In genomic region chr1:138191689-138192508, GRCm38 (mm10) we compare ENCODE assay signal across 8 mouse cellular contexts. TPM values are rescaled to one million over a fixed set of nuclear protein-coding genes. Genes with fewer than 3 reads are reported as not detected.
DNase-seq lines count a peak whose midpoint lies in the region; ATAC-seq and TF ChIP-seq lines count a peak whose summit lies in the region.

No protein-coding gene starts in this region.

- 77% methylated on average over 8 of the region's 8 CpGs for WGBS in midbrain, embryonic 11.5 days
- WGBS in midbrain, embryonic 14.5 days: 81% methylated on average over 8 of the region's 8 CpGs
- 73% methylated on average over 8 of the region's 8 CpGs for WGBS in cerebellum, adult 2 months

- no peak overlapping the region for H3K27ac ChIP-seq in midbrain, embryonic 11.5 days (ENCODE audit: low read depth, low read length)
- no peak overlapping the region for H3K27ac ChIP-seq in midbrain, embryonic 14.5 days (replicated peaks; ENCODE audit: low read depth, low read length)
- H3K27ac ChIP-seq in cerebellum, adult 2 months (ENCODE audit: insufficient read depth, low read length): no peak overlapping the region

- no peaks in the 10 kb centered on the region for H3K27me3 ChIP-seq in midbrain, embryonic 11.5 days (ENCODE audit: control insufficient read depth, insufficient read depth, low read length)
- H3K27me3 ChIP-seq in midbrain, embryonic 14.5 days (ENCODE audit: control insufficient read depth, insufficient read depth, low read length): no peaks in the 10 kb centered on the region
- H3K27me3 ChIP-seq in cerebellum, adult 2 months (ENCODE audit: control insufficient read depth, insufficient read depth, low read length): no peaks in the 10 kb centered on the region

- H3K4me1 ChIP-seq in midbrain, embryonic 11.5 days (ENCODE audit: control insufficient read depth, insufficient read depth, low read length): no peaks in the 10 kb centered on the region
- H3K4me1 ChIP-seq in midbrain, embryonic 14.5 days (ENCODE audit: control insufficient read depth, insufficient read depth, low read length): no peaks in the 10 kb centered on the region
- no peaks in the 10 kb centered on the region for H3K4me1 ChIP-seq in cerebellum, adult 2 months (ENCODE audit: control insufficient read depth, insufficient read depth, low read length)

- no peaks in the 10 kb centered on the region for H3K36me3 ChIP-seq in midbrain, embryonic 11.5 days (ENCODE audit: control insufficient read depth, insufficient read depth, low read length)
- H3K36me3 ChIP-seq in midbrain, embryonic 14.5 days (ENCODE audit: control insufficient read depth, insufficient read depth, low read length): no peaks in the 10 kb centered on the region

- ATAC-seq in midbrain, embryonic 11.5 days (ENCODE audit: low FRiP score): no peak
- ATAC-seq in midbrain, embryonic 14.5 days (ENCODE audit: low FRiP score, low TSS enrichment): no peak
- peak; percentile 82 for ATAC-seq in neutrophil, adult 5-6 weeks (ENCODE audit: extremely low read depth, insufficient number of reproducible peaks, low FRiP score, poor library complexity, severe bottlenecking)

- no peak overlapping the region for H3K9ac ChIP-seq in midbrain, embryonic 11.5 days (ENCODE audit: low read length)
- H3K9ac ChIP-seq in midbrain, embryonic 14.5 days (replicated peaks; ENCODE audit: low read length): no peak overlapping the region

- no peak for TF ChIP-seq POLR2A in cerebellum, adult 2 months (IDR thresholded peaks at IDR 0.05; ENCODE audit: borderline replicate concordance, insufficient read depth, low read length)

- H3K9me3 ChIP-seq in midbrain, embryonic 11.5 days (ENCODE audit: control insufficient read depth, low read length): no peaks in the 10 kb centered on the region
- no peaks in the 10 kb centered on the region for H3K9me3 ChIP-seq in midbrain, embryonic 14.5 days (ENCODE audit: control insufficient read depth, low read length)

- DNase-seq in midbrain, embryonic 11.5 days (ENCODE audit: low spot score, missing footprints): peak; percentile 67
- DNase-seq in midbrain, embryonic 14.5 days: no peak
- DNase-seq in heart, adult 8-10 months (ENCODE audit: low spot score): peak; percentile 13
- peak; percentile 6 for DNase-seq in liver
- no peak for DNase-seq in cerebellum, adult 8-10 months
- DNase-seq in Muller cell, postnatal 12 days (ENCODE audit: inconsistent ontology term): no peak
- DNase-seq in cerebellum, adult 2 months: no peak

- no peak for TF ChIP-seq CTCF in cerebellum, adult 2 months (IDR thresholded peaks at IDR 0.05; ENCODE audit: borderline replicate concordance, insufficient read depth, low read depth, low read length)

- no peak overlapping the region for H3K4me2 ChIP-seq in midbrain, embryonic 11.5 days
- no peak overlapping the region for H3K4me2 ChIP-seq in midbrain, embryonic 14.5 days (ENCODE audit: low read length)

- no peak overlapping the region for H3K4me3 ChIP-seq in midbrain, embryonic 11.5 days (ENCODE audit: low read depth, low read length)
- no peak overlapping the region for H3K4me3 ChIP-seq in midbrain, embryonic 14.5 days (replicated peaks; ENCODE audit: low read depth, low read length)
- no peak overlapping the region for H3K4me3 ChIP-seq in cerebellum, adult 2 months (replicated peaks; ENCODE audit: insufficient read depth, low read depth, low read length)

RNA-seq across cellular contexts. Expression of gene Ptprc, which starts 16.4 kb away (rescaled TPM):
- 0.98 and 2.0 TPM in 2 replicates for polyA plus RNA-seq in midbrain, embryonic 11.5 days (2014; fragmentation: Nextera tagmentation; extraction: Ambion mirVana)
- 0.59 and 2.4 TPM in 2 replicates for polyA plus RNA-seq in midbrain, embryonic 14.5 days (2014; fragmentation: Nextera tagmentation; extraction: Ambion mirVana)
- 1 to 10 TPM; 3.2 to 8.7 (median 3.7) TPM for total RNA-seq in heart, adult 8-10 months (2022)
- 2,566 and 2,727 TPM in 2 replicates for total RNA-seq in neutrophil, adult 5-6 weeks (2017)
- polyA plus RNA-seq in cerebellum, adult 2 months (2012; rRNA removed): 1.1 and 1.3 TPM in 2 replicates

Comparison
In these comparisons a context has a peak if more than half of its experiments do, and no peak if none do; other contexts are left out.
1. DNase-seq: peak in midbrain, embryonic 11.5 days (single experiment), heart, adult 8-10 months (single experiment) and liver (single experiment); none in midbrain, embryonic 14.5 days (single experiment), cerebellum, adult 8-10 months (single experiment), Muller cell, postnatal 12 days (single experiment) and cerebellum, adult 2 months (0 of 2).